Mouse (Mus musculus): ENCODE results near the gene Npvf. TPM values are rescaled to one million over a fixed set of nuclear protein-coding genes. Genes with fewer than 3 reads are reported as not detected.

Gene Npvf
- polyA plus RNA-seq, 1 experiment from 2014 or later, result not detected

DNA sequence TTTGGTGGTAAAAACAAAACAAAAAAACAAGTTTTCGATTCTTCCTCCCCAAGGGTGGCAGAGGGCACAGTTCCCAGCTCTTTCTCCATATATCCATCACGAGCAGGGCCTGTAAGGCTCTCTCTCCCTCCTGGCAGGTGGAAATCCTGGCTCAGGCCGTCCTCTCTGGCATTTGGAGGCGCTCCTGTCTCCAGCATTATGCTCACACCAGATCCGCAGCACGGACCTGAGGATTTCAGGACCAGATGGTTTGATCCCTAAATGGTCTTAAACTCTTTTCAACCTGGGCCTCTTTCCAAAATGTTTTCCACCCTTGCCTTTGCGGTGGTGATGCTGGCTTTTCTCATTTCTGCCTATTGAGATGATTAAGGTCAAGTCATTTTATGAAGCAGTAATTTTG, 7.5 kb upstream of the Npvf start:
- Histone ChIP-seq H3K9ac (replicated peaks) (no peak overlapping the region), H3K4me3 (ENCODE audit: low read depth, low read length) (no peak overlapping the region), H3K27me3 (ENCODE audit: insufficient read depth, low read length) (no peaks in the 10 kb centered on the region), H3K27ac (ENCODE audit: low read depth) (no peak overlapping the region), H3K9me3 (ENCODE audit: low read length) (no peaks in the 10 kb centered on the region), H3K4me2 (ENCODE audit: low read depth, low read length) (no peak overlapping the region), H3K36me3 (replicated peaks; ENCODE audit: insufficient read depth, low read length) (no peaks in the 10 kb centered on the region), H3K4me1 (ENCODE audit: insufficient read depth) (no peaks in the 10 kb centered on the region)
- WGBS (ENCODE audit: insufficient replicate concordance), result 63% methylated on average over 7 of the region's 7 CpGs
- TF ChIP-seq EP300 (IDR thresholded peaks at IDR 0.05; ENCODE audit: low read depth) (no peak), CTCF (IDR thresholded peaks at IDR 0.05; ENCODE audit: low read depth) (no peak)
- DNase-seq (no peak), ATAC-seq (no peak)

DNA sequence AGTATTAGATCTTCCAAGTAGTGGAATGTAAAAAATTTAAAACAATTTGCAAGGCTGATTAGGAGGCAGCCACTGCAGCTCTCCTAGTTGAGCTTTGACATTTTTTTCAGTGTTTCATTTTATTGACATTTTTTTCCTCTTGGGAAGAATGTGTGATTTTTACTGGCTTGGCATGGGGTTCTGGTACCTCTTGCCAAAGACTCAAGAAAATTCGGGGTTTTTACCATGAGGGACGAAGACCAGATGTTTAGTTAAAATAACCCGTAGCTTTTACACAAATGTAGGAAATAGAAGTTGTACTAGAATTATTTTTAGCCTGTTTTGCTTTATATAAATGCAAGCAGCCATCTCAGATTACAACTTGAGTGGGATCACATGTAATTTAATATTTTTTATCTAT, 4.2 kb upstream of the Npvf start:
- DNase-seq, result no peak
- 63% methylated on average over 3 of the region's 3 CpGs for WGBS (ENCODE audit: insufficient replicate concordance)

DNA sequence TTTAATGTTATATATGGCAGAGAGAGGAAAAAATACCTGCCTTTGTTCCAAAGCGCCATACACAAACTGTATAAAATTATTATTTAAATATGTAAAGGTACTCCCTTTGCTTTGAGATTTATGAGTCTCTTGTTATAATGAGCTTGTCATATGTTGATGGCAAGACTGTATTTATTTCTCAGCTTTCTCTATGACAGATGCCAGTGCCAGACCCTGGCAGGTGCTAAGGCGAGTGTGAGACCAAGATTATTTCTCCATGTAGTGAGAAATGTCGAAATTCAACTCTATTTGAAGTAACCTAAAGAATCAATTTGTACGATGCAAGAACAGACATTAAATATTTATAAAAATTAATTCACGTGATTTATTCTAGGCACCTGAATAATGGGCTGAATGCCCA, 3.8 kb upstream of the Npvf start:
- no peak overlapping the region for H3K27ac ChIP-seq (ENCODE audit: low read depth)
- no peak for DNase-seq
- no peaks in the 10 kb centered on the region for H3K4me1 ChIP-seq (ENCODE audit: insufficient read depth)
- no peak for ATAC-seq
- H3K4me2 ChIP-seq (ENCODE audit: low read depth, low read length), result no peak overlapping the region
- H3K36me3 ChIP-seq (replicated peaks; ENCODE audit: insufficient read depth, low read length), result no peaks in the 10 kb centered on the region
- TF ChIP-seq EP300 (IDR thresholded peaks at IDR 0.05; ENCODE audit: low read depth) (no peak), CTCF (IDR thresholded peaks at IDR 0.05; ENCODE audit: low read depth) (no peak)
- H3K27me3 ChIP-seq (ENCODE audit: insufficient read depth, low read length), result no peaks in the 10 kb centered on the region
- WGBS (ENCODE audit: insufficient replicate concordance), result 77% methylated on average over 5 of the region's 5 CpGs
- H3K9me3 ChIP-seq (ENCODE audit: low read length), result no peaks in the 10 kb centered on the region
- H3K4me3 ChIP-seq (ENCODE audit: low read depth, low read length), result no peak overlapping the region
- no peak overlapping the region for H3K9ac ChIP-seq (replicated peaks)

More for the DNA sequence above, 4.2 kb upstream of the Npvf start:
- Histone ChIP-seq H3K36me3 (replicated peaks; ENCODE audit: insufficient read depth, low read length) (no peaks in the 10 kb centered on the region), H3K27ac (ENCODE audit: low read depth) (no peak overlapping the region), H3K9me3 (ENCODE audit: low read length) (no peaks in the 10 kb centered on the region), H3K4me1 (ENCODE audit: insufficient read depth) (no peaks in the 10 kb centered on the region), H3K4me3 (ENCODE audit: low read depth, low read length) (no peak overlapping the region), H3K9ac (replicated peaks) (no peak overlapping the region), H3K27me3 (ENCODE audit: insufficient read depth, low read length) (no peaks in the 10 kb centered on the region), H3K4me2 (ENCODE audit: low read depth, low read length) (no peak overlapping the region)
- ATAC-seq, result no peak
- no peak for TF ChIP-seq EP300 (IDR thresholded peaks at IDR 0.05; ENCODE audit: low read depth)
- no peak for TF ChIP-seq CTCF (IDR thresholded peaks at IDR 0.05; ENCODE audit: low read depth)

DNA sequence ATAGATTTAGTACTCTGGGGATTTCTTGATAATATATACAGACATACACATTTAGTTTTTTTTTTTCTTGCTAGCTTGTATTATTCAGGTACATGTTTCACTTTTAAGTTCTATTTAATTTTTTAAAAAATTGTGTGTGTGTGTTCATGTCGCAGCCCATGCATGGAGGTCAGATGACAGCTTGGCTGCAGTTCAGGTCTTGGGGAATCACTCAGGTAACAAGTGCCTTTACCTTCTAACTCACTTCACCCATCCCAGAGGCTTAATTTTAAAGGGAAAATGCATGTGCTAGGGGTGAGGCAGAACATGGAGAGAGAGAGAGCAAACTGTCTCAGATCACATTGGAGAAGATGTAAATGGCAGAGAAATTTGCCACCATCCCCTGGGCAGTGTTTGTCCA, 2.2 kb upstream of the Npvf start:
- WGBS (ENCODE audit: insufficient replicate concordance), result 87% methylated on average over 1 of the region's 1 CpGs
- H3K27ac ChIP-seq (ENCODE audit: low read depth), result no peak overlapping the region
- DNase-seq, result no peak
- H3K27me3 ChIP-seq (ENCODE audit: insufficient read depth, low read length), result no peaks in the 10 kb centered on the region
- H3K9ac ChIP-seq (replicated peaks), result no peak overlapping the region
- TF ChIP-seq CTCF (IDR thresholded peaks at IDR 0.05; ENCODE audit: low read depth), result no peak
- no peak for TF ChIP-seq EP300 (IDR thresholded peaks at IDR 0.05; ENCODE audit: low read depth)
- no peaks in the 10 kb centered on the region for H3K4me1 ChIP-seq (ENCODE audit: insufficient read depth)
- no peak overlapping the region for H3K4me3 ChIP-seq (ENCODE audit: low read depth, low read length)
- H3K9me3 ChIP-seq (ENCODE audit: low read length), result no peaks in the 10 kb centered on the region
- no peaks in the 10 kb centered on the region for H3K36me3 ChIP-seq (replicated peaks; ENCODE audit: insufficient read depth, low read length)
- no peak for ATAC-seq
- H3K4me2 ChIP-seq (ENCODE audit: low read depth, low read length), result no peak overlapping the region

DNA sequence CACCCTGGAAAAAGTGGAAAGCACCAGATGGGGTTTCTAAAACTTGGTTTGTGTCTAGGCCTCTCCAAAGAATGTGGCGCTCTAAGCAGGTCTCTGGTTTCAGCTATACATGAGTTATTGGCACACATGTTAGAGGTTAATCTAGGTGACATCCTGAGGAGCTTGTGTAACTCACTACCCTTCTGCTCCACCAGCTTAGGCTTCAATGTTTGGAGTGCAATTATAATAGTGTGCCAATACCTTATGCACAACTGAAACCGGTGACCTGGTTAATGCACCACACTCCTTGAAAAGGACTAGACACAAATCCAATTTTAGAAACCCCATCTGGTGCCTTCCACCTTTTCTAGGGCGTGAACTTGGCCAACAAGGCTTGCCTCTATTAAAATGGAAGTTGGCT, 1.7 kb upstream of the Npvf start:
- DNase-seq, result no peak
- no peak overlapping the region for H3K4me3 ChIP-seq (ENCODE audit: low read depth, low read length)
- no peaks in the 10 kb centered on the region for H3K9me3 ChIP-seq (ENCODE audit: low read length)
- H3K4me1 ChIP-seq (ENCODE audit: insufficient read depth), result no peaks in the 10 kb centered on the region
- no peak overlapping the region for H3K27ac ChIP-seq (ENCODE audit: low read depth)
- ATAC-seq, result no peak
- WGBS (ENCODE audit: insufficient replicate concordance), result 73% methylated on average over 3 of the region's 3 CpGs
- H3K36me3 ChIP-seq (replicated peaks; ENCODE audit: insufficient read depth, low read length), result no peaks in the 10 kb centered on the region
- H3K4me2 ChIP-seq (ENCODE audit: low read depth, low read length), result no peak overlapping the region
- H3K27me3 ChIP-seq (ENCODE audit: insufficient read depth, low read length), result no peaks in the 10 kb centered on the region
- no peak overlapping the region for H3K9ac ChIP-seq (replicated peaks)
- TF ChIP-seq EP300 (IDR thresholded peaks at IDR 0.05; ENCODE audit: low read depth) (no peak), CTCF (IDR thresholded peaks at IDR 0.05; ENCODE audit: low read depth) (no peak)

DNA sequence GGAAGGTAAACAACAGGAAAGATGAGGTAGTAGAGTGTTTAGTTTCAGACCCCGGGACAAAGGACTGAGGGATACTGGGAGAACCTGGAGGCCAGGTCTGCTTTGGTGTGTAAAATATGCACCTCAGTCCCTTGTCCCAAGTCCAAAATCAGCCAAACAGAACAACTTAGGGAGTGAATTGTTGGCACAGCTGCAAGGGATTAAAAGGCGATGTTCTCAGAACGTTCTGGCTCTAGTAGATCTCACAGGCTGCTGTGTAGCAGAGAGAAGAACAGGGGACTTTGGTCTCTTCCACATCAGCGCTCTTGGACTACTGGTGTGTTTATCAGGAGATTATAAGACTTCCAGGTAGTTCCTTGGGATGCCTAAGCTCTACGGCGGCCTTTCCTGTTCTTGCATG, 6.6 kb downstream of the Npvf start:
- no peaks in the 10 kb centered on the region for H3K4me1 ChIP-seq (ENCODE audit: insufficient read depth)
- no peaks in the 10 kb centered on the region for H3K27me3 ChIP-seq (ENCODE audit: insufficient read depth, low read length)
- H3K4me2 ChIP-seq (ENCODE audit: low read depth, low read length), result no peak overlapping the region
- ATAC-seq, result no peak
- H3K4me3 ChIP-seq (ENCODE audit: low read depth, low read length), result no peak overlapping the region
- DNase-seq, result no peak
- TF ChIP-seq CTCF (IDR thresholded peaks at IDR 0.05; ENCODE audit: low read depth), result no peak
- TF ChIP-seq EP300 (IDR thresholded peaks at IDR 0.05; ENCODE audit: low read depth), result no peak
- no peaks in the 10 kb centered on the region for H3K9me3 ChIP-seq (ENCODE audit: low read length)
- no peak overlapping the region for H3K9ac ChIP-seq (replicated peaks)
- no peak overlapping the region for H3K27ac ChIP-seq (ENCODE audit: low read depth)
- 74% methylated on average over 6 of the region's 6 CpGs for whole genome bisulfite sequencing (ENCODE audit: insufficient replicate concordance)
- no peaks in the 10 kb centered on the region for H3K36me3 ChIP-seq (replicated peaks; ENCODE audit: insufficient read depth, low read length)

DNA sequence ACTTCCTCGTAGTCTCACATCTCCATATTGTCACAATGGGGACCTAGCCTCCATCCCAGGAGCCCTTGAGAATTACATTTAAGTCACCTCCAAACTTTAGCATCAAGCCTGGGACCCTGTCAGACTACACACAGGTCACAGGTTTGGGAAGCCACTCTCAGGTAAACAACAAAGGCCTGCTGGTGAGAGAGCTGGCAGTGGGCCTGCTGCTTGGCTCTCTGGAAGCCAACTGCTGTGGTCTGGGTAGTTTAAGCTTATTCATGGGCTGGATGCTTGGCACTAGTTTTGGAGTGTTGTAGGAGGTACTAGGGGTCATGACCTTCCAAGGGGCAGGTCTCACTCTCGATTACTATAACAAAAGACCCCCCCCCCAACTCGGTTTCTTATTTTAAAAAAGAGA, 7.6 kb downstream of the Npvf start:
- no peak for ATAC-seq
- 51% methylated on average over 3 of the region's 3 CpGs for WGBS (ENCODE audit: insufficient replicate concordance)
- DNase-seq, result no peak

More for the DNA sequence above, 7.6 kb downstream of the Npvf start:
- Histone ChIP-seq H3K27me3 (ENCODE audit: insufficient read depth, low read length) (no peaks in the 10 kb centered on the region), H3K4me1 (ENCODE audit: insufficient read depth) (no peaks in the 10 kb centered on the region), H3K36me3 (replicated peaks; ENCODE audit: insufficient read depth, low read length) (no peaks in the 10 kb centered on the region), H3K9me3 (ENCODE audit: low read length) (no peaks in the 10 kb centered on the region), H3K4me3 (ENCODE audit: low read depth, low read length) (no peak overlapping the region), H3K27ac (ENCODE audit: low read depth) (no peak overlapping the region), H3K4me2 (ENCODE audit: low read depth, low read length) (no peak overlapping the region), H3K9ac (replicated peaks) (no peak overlapping the region)
- TF ChIP-seq EP300 (IDR thresholded peaks at IDR 0.05; ENCODE audit: low read depth), result no peak
- TF ChIP-seq CTCF (IDR thresholded peaks at IDR 0.05; ENCODE audit: low read depth), result no peak
